Mouse (Mus musculus): ENCODE measurements around the gene Rbm34.

Rbm34 gene

DNA sequence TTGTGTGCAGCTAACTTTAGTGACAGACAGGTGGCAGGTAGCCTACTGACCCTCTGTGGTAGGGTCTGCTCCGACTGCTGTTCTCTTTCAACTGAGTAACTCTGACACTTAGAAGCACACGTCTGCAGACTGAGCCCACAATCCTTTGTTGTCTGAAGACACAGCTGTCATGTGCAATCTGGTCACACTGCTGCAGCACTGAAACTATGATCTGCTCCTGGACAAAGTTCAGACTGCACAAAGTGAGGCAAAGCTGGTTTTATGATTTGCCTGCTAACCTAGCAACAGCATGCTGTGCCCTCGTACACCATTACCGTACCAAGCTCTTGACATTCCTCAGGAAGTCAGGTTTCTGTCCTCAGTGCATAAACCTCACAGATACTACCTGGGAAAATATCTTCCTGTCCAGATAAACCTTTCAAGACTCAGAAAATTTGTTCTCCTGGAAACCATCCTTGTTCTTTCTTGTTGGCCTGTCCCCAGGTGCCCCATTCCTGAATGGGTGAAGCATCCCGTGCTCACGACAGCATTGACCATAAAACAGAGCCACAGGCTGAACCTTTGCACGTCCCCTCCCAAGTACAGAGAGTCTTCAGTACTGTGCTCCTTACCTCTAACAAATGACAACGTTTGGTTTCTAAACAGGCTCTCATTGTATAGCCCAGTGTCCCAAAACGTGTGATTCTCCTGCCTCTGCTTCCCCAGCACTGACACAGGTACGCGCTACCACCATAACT lies 18.8 kb downstream of the Rbm34 start:
- no peak for DNase-seq

DNA sequence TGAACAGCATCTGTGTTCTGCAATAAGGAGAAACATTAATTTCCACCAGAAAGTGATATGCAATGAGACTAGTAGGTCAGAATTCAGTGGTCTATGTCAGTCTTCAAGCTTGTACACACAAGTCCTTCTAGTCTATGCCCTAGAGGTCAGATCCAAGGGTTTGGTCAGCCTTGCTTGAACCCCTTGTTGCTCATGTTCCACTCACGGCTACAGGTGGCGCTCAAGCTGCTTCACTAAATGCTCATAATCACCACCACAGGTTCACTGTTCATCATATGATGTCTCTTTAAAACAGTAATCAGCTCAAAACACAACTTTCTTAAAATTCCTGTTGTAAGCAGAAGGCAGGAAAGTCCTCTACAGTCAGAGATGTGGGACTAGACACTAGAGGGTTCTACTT lies 21.3 kb downstream of the Rbm34 start:
- no peak for DNase-seq

DNA sequence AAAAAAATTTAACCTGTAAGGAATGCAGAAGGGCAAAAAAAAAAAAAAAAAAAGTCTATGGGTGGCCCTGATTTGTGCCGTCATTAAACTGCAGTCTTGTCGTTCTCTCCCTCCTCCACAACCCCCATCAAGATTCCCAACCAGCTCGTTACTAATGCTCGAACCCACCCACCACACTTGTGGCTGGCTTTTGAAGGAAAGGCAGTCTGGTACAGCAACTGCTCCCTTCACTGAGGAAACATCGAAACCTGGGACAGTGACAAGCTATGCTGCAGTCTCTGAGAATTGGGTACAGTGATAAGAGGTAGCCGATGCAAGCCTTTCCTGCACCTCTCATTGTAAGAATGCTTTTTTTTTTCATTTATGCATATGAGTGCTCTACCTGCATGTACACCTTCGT lies 24.4 kb downstream of the Rbm34 start:
- no peak for DNase-seq

DNA sequence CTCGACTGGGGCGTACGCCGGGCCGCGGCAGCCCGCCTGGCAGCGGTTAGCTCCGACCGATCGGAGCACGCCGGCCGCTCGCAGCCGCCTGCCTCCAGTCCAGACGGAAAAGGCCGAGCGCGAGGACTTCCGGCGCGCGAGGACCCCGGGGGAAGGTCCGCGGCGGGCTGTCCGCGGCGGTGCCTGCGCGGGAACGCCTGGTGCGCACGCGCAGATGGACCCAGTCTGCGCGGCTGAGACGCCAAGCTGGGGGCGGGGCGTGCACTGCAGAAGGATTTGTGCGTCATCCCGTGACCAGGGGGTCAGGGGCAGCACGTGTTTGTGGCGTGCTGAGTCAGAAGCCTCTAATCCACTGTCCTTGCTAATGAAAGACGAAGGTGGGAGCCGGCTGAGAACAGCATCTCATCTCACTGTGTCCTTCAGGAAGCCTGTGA lies 25.1 kb downstream of the Rbm34 start, which contains the start of gene Tomm20:
Gene Tomm20 (minus strand): TSS at position 115 of the 434 bp plus-strand sequence.
- DNase-seq = peak; percentile 94

DNA sequence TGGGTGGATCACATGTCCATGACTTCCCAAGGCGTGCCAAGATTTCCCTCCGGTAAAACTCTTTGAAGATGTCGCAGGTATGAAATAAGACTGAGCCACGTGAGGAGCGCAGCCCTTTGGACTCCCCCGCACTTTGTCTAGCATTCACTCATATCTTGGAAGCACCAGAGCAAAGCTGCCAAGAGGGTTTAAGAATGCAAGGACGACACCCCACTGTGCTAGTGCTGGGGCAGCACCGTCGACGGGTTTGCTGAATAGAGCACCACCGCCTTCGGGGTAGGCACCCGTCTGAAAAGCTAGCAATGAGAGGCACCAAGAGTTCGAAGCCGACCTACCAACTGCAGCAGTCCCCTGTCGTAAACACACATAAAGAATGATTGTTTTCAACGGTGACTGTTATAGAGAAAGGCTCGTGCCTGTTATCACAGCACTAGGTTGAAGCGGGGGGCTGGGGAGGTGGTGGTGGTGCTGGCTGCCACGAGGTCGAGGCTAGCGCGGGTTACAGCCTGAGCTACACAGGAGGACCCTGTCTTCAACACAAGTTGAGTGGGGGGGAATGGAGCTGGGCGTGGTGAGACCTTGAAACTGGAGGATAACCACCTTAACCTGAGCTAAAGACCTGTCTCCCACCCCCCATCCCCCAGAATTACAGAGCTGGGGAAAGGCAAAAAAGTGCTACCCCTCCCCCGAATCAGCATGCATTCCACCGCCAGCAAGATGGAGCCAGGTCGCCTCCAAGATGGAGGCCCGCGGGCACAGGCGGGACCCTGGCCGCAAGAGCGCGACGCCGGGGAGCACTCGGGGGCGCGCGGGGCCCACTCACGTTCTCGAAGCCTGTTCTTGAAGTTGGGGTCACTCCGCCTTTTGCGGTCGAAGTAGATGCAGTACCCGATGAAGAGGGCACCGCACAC lies 25.8 kb downstream of the Rbm34 start:
- DNase-seq = no peak

DNA sequence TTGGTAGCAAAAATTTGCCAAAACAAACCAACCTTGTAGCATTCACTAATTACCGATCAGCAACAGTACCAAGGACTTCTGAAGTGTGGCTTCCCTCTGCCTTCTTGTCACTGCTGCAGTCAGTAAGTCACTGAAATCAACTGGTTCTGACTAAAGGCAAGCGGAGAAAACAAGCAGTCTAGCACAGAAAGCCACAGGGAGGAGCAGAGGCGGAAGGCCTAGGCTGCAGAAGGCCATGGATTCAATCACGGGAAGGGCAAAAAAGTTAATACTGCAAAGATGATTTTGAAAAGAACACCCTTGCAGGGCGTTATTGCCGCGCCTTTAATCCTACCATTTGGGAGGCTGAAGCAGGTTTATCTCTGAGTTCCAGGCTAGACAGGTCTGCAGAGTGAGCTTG lies 27.3 kb downstream of the Rbm34 start:
- no peak for DNase-seq

DNA sequence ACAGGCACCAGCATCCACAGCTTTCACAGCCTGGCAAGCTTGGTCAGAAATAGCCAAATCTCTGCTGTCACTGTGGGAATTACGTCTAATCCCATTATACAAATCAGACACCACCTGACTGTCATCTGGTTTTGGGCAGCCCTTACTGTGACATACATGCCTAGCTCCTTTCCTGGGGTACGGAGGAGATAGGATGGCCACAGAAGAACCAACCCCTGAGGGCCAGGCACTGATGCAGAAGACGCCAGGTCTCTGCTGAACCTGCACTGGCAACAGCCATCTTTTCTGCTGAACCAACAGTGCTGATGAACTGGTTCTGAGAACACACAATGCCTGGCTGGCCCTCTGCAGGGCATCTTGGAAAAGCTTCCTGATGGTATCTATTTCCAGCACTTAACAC lies 33.5 kb downstream of the Rbm34 start:
- DNase-seq = no peak

DNA sequence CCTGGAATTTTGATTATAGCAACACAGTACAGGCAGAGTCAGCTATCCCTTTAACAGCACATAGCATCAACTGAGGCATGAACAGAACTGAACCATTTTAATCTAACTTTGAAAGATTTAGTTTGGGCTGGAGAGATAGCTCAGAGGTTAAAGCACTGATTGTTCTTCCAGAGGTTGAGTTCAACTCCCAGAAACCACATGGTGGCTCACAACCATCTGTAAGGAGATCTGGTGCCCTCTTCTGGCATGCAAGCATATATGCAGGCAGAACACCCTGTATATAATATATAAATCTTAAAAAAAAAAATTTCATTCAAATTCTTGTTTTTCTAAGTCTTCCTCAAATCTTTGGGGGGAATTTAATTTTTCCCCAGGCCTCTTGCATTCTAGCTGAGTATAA lies 34.9 kb downstream of the Rbm34 start:
- no peak for DNase-seq

DNA sequence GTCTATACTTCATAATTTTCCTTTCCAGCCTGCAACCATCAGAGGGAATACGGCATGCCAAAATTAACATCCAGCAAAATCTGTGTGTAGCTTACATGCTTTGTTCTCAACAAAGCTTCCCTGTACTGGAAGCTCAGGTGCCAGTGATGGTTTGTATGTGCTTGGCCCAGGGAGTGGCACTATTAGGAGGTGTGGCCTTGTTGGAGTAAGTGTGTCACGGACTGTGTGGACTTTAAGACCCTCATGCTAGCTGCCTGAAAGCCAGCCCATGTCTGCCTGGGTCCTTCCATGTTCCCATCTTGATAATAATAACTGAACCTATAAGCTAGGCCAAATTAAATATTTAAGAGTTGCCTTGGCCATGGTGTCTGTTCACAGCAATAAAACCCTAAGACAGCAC lies 35.5 kb downstream of the Rbm34 start:
- DNase-seq = no peak

DNA sequence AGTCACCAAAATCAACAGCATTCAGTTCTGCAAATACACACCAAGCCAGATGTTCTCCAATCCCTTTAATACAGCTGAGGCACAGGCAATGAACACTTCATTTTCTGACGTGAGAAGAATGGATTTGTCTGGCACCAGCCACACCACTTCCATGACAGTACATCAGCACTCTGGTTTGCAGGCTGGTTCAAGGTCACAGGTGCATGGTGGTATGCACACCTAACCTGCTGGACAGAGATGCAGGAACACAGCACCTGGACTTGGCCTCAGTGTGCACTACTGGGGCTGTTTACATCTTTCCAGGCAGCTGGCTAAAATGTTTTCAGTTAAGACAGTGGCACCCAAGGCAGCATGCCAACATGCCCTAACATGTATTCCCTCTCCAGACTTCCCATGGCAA lies 38.2 kb downstream of the Rbm34 start:
- DNase-seq = no peak

DNA sequence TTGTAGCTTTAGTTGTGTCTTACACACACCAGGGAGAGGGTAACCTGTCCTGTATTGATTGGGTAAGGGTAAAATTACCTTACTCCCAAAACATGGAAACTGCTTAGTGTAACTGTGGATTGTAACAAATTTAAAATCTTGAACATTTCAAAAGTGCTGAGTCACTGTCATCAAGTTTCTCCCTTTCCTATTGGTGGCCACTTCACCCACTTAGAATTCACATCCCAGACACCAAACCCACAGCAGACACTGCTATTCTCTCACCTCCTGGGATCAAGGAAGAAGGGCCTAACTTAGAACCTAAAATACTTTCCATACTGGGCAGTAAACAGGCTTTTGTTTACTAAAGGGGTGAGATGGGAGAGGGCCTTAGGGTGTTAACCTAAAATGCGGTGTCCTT lies 38.6 kb downstream of the Rbm34 start:
- no peak for DNase-seq

DNA sequence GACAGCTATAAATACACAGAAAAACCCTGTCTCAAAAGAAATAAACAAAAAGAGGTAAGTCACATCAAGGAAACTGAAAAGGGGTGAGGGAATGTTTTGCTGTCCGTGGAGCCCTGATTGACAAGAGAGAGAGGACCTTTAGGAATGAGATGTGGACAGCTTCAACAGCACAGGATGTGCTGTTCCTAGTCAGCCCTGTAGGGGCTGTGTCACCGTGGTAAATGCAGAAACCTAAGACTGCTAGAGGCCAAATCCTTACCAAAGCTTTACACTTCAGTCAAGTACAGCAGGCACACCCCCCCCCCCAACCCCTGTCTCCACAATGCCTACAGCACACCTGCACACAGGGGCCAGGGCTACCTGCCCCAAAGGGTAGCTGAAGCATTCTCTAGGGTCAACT lies 39.2 kb downstream of the Rbm34 start:
- no peak for DNase-seq

DNA sequence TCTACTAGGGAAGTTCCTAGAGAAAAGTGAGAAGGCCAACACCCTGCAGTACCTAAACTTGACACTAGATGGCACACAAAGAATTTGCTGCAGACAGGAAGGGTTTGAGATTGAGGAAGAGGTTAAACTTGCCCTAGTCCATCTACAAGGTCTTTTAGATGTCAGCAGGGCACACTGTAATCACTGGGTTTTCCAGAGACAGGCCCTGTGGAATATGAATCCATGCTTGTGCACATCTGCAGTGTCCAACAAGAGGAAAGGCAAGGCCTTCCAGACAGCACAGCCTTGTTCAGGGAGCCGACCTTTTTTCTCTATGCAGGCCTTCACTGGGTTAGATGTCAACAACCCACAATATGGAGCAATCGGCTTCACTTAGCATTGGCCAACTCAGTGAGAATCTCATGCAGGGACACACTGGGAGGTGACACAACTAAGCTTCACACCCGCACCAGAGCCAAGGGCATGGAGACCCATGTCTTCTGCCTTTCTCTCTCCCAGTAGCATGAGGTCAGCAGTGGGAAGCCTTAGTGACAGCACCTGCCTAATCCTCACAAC lies 41.2 kb downstream of the Rbm34 start:
- DNase-seq = peak; percentile 70

DNA sequence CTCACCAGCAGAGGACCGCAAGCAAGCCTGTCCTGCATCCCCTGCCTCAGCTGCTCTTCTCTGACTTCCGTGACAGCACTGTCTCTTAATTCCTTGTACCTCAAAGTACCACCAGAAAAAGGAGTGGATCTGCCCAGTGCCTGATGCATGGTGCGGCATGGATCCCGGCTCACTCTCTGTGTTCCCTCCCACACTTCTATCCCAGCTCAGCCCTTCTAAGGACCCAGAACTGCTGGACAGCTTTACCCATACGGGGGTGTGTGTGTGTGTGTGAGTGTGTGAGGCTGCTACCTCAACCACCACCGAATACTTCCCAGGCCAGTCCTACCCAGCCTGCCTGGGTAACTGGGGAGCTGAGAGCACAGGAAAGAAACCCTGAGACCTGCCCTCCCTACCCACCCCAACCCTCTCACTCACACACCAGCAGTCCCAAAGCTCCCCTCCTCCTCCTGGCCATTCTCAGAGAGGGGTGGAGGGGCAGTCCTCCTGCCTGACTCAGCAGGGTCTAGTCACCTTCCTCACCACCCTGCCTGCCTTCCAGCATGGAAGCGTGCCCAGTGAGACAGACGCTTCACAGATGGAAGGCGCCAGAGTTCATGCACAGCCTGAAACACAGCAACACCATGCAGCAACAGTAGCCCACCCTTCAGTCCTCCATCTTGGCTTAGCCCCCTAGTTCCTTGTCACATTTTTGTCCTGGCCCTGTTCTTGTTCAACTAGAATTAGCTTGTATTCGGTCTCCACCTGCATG lies 41.9 kb downstream of the Rbm34 start:
- DNase-seq = no peak

DNA sequence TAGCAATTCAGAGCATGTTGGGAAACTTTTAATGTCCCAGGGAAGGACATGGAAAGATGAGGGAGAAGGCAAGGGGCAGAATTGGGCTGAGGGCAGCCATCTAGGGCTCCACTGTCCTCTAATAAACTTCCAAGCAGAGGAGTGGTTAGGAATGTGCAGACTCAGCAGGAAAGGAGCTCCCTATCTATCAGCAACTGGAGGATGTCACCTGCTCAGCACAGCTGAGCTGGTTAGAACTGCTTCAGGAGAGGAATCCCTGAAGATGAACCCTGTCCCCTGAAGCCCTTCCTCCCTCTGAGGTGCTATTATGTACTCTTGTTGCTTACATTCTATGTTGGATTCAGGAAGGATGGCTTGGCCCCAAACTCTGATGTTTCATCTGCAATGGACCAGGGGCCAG lies 42.8 kb downstream of the Rbm34 start:
- no peak for DNase-seq

DNA sequence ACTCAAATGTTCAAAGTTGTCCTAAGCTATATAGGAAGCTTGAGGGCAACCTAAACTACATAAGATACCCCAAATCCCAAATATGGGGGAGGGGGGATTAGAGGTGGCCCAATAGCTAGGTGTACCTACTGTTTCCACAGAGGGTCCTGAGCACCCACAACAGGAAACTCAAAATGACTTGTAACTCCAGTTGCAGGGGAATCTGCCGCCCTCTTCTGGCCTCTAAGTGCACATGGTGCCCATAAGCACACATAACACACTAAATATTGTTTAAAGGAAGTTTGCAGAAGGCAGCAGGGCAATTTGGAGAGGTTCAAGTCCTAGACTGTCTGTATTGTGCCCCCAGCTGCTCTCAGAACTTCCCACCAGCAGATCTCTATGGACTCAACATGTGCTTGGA lies 43.8 kb downstream of the Rbm34 start:
- DNase-seq = peak; percentile 29

DNA sequence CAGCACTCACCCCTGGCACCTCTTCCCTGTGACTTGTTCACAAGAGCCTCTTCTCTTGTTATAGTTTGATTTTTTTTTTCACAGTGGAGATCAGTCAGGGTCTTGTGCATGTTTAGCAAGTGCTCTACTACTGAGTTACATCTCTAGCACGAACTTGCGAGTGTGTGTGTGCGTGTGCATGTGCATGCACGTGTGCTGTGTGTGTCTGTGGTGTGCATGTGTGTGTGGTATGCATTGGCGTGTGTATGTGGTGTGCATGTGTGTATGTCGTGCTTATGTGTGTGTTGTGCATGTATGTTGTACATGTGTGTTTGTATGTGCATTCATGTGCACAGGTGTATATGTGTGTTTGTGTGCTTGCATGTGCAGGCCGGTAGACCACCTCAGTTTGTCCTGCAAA lies 47.9 kb downstream of the Rbm34 start:
- no peak for DNase-seq

DNA sequence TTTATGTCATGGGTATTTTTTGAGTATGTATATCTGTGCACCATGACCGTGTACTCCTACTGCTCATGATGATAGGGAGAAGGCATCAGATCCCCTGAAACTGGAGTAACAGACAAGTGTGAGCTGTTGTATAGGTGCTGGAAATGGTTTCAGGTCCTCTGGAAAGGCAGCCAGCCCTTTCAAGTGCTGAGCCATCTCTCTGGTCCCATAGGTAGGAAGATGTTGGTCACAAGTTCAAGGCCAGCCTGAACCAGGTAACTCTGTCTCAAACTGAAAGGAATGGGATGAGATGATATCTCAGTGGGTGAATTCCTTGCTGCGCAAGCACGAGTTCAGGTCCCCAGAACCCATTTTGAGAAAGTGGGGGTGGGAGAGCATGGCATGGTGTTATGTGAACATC lies 49.4 kb downstream of the Rbm34 start:
- DNase-seq = no peak

DNA sequence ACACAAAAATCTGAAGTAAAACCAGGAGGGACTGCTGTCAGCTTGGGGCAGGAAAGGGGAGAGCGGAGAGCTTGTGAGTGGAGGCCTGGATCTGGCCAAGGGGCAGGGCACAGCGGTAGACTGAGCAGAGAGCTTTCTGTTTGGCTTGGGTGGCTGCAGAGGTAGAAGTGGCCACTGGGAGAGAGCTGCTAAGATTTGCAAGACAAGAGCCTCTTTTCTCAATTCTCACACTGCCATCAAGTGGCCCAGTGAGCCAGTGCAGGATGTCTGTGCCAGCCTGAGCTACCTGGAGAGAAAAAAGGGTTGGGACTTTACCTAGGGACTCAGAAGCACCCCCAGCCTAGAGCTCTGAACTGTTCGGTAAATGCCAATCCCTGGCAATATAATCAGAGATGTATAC lies 50.0 kb downstream of the Rbm34 start:
- DNase-seq = peak; percentile 75

DNA sequence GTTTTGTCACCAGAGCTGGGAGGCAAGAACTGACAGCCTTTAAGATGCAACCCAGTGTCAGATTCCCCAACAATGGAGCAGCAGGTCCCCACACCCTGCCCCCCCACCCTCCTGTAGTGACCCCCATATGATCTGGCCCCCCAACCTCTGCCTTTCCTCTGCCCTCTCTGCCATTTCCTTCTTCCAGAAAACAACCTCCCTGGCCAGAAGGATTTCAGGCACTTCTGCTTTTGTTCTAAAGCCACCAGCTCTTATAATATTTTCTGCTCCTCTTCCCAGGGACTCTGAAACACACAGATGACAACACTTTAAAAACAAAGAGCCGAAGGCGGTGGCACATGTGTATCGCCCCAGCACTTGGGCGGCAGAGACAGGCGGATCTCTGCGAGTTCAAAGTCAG lies 50.5 kb downstream of the Rbm34 start:
- DNase-seq = no peak

DNA sequence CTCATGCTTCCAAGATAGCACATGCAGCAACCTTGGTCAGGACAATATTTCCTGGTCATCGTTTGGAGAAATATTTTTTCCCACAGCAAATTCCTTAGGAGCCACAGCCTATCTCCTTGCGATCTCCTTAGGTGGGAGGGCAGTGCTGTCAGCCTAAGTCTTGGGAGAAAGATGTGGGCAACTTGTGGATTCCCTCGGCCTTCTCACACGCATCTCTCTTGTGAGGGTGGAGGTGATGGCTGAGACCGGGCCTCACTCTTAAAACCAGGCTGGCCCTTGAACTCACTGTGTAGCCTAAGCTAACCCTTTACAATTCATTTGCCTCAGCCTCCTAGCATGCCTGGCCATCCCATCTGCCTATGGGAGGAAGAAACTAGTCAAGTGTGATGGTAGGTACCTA lies 51.2 kb downstream of the Rbm34 start:
- no peak for DNase-seq

DNA sequence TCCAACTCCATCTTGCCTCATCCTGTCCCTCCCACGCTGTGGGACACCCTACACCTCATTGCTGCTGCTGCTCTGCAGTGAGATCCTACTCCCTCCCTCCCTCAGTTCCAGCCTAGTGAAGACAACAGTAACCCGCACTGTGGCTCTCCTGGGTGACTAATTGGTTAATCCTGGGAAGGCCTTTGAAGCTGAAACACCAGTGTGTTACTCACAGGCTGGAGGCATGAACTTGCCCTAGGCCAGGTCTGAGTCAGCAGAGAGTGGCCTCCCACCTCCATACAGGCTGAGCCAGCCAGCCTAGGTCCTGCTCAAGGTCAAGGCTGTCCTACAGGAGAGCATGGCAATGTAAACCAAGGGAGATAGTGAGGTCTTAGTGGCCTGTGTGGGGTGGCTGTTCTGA lies 51.6 kb downstream of the Rbm34 start:
- DNase-seq = no peak

DNA sequence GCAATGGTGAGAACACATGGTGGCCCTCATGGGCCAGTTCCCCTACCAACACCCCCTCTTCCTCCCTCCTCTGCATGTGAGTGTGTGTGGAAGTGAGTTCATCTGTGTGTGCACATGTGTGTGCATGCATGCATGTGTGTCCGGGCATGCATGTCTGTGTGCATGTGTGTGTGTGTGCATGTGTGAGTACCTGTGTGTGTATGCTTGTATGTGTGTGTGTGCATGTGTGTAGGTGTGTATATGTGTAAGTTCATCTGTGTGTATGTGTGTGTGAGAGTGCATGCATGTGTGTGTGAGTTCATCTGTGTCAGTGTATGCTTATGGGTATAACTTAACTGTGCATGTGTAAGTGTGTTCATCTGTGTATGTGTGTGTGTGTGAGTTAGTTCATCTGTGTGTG lies 52.5 kb downstream of the Rbm34 start:
- DNase-seq = no peak

Measured in thymus, postnatal 25 days (tissue).